Mouse (Mus musculus) left cerebral cortex, adult 6 months (tissue): ENCODE results near the gene Nkain4. TPM values are rescaled to one million over a fixed set of nuclear protein-coding genes. Genes with fewer than 3 reads are reported as not detected.

Source experiments
- long read RNA-seq, 2 experiments: library from polyadenylated mRNA; unstranded; transcript quantifications; one replicate each; pipeline ENCODE4 v2.0.0; 2019 to 2020
- polyA plus RNA-seq: library from polyadenylated mRNA; unstranded; fragments of <200 nt; fragmentation: Nextera tagmentation; gene quantifications from 2 replicates; pipeline ENCODE4 v1.2.3, GENCODE M21; 2021

Gene Nkain4
- polyA plus RNA-seq: 129 and 140 TPM in 2 replicates
- long read RNA-seq, experiment 1, transcript Nkain4-201 (7 exons, 950 nt): major isoform, 45 of 57 reads
- long read RNA-seq, experiment 1, partial matches to known transcripts: 2 of 57 reads
- long read RNA-seq, experiment 1, other reads (novel, unspliced or antisense): 6 of 57 reads
- long read RNA-seq, experiment 2, transcript Nkain4-202 (6 exons, 865 nt): minor isoform, 19 of 107 reads
- long read RNA-seq, experiment 2, transcript Nkain4-201 (7 exons, 950 nt): major isoform, 71 of 107 reads
- long read RNA-seq, experiment 2, partial matches to known transcripts: 8 of 107 reads
- long read RNA-seq, experiment 2, other reads (novel, unspliced or antisense): 9 of 107 reads

DNA sequence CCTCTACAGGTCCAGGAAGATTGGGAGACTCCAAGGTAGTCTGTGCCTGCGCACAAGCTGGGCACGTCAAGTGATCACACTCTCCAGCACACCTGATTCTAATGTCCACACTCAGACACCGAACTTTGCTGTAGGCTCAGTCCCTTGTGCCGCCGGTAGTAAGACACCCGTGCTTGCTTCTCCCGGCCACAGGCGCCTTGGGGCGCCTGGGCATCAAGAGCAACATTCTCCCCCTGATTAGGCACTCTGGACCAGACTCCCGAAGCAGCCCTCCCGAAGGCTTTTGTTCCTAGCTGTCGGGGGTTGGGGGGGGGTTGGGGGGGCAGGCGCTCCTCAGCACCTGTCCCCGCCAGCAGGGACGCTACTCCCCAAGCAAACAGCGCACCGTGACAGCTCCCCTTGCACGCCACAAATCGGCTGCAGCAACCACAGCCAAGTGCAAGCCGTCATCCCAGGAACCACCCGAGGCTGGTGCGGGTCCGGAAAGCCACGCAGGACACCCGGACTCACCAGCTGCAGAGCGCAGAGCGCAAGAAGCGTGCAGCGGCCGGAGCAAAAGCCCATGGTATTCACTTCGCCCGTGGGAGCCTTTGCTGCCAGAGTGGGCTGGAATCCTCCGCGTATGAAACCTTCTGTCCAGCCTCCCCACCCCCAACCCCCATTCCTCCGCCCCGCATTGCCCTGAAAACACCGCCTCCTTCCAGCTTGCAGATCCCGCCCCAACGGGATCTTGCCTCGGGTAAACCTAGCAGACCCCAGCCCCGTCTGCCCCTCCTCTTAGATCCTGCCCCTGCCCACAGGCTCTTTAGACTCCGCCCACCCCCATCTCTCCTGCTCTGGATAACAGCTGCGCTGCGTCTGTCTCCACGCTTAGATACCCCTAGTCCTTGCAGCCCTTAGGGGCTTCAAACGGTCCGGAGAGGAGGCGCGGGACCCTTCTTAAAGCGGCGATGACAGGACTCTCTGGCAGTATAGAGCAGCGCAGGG, at the start of gene Nkain4:
Gene Nkain4, minus strand, starts transcription at position 639 of the 987 bp plus-strand sequence.

DNA sequence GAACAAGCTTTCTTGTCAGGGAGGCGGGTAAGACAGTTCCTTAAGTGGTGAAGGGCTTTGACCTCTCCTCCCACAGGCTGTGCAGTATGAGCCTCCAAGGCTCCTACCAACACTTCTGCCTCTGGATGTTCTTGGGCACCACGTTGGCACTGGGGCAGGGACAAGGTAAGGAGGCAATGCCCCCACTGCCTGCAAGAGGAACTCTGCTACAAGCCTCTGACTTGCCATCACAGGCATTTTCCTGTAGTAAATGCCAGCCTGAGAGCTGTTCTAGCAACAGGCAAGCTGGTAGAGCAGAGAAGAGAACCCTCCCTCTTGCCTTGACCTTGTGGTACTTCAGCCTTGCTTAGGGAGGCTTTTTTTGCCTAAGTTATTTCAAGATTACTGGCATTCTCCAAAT, 31.9 kb upstream of the Nkain4 start, which contains the start of gene Col20a1:
Gene Col20a1, plus strand, starts transcription at position 87 of the 400 bp plus-strand sequence.

DNA sequence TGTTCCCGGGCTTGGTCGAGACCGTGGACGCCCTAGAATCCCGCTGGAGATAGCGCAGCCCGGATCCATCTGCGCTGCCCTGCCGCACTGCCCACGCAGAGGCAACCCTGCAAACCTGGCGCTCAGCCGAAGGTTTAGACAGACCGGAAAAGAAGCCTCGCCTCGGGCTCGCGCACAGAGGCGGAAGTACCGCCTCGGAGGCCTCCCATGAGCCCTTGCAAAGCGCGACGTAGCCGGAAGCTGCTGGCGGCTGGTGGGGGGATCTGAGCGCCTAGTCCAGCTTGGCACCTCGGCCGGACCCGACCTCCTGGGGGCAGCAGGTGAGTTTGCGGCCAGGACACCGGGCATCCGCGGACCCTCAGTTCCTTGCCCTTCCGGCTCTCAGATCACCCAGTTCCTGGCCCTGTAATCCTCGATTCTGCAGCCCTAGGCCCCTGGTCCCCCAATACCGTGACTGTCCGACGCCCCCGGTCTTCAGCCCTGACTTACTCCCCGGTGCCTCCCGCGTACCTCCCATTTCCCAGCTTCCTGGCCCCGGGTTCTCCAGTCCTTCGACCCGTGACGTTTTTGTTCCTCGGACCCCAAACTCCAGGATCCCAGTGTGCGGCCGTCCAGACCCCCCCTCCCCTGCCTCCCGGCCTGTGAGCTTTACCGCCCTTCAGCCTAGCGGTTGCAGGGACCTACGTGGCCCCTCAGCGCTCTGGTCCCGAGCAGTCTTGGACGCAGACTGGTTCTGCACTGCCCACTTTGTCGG, 12.7 kb upstream of the Nkain4 start, which contains the start of gene Arfgap1:
Gene Arfgap1, plus strand, starts transcription at position 216 of the 754 bp plus-strand sequence.

DNA sequence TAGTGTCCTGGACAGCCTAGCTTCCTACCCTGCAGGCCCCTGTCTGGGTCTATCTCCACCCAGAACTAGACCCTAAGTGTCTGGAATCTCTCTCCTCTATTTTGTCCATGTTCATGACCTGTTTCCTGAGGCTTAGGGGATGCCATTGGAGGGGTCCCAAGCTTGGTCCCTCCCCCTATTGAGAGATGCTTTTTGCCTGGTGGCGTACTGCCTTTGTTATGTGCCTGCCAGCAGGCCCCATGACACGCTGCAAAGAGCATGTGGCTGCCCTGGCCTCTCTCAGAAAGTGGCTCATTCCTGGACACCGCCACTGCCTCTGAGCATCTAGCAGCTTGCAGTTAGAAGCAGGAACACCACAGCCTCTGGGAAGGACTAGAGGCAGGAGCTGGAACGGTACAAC, 25.8 kb downstream of the Nkain4 start, which contains the start of gene Birc7:
Gene Birc7, plus strand, starts transcription at position 301 of the 400 bp plus-strand sequence.

DNA sequence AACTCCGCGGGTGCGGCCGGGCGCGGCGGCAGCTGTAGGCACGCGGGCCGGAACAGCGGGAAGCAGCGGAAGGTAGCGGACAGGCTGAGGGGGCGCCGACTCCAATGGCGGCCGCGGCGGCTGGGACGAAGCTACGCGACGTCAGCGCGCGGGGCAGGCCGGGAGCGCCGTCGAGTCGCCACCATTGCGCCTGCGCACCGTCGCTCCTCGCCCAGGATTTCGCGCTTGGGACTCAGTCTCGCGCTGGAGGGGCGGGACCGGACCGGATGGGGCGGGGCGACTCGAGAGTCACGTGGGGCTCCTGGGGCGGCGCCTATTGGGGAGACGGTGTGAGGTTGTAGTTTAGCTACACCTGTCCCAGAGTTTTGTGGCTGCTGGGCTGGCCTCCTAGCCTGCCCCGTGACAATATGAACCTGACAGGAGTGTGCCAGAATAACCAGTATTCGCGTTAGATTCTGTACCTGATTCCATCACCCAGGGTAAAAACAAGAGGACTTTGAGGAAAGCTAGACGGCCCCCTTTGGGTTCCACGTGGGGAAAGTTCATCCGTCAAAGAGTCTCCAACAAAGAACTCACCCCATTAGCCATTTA, 33.6 kb downstream of the Nkain4 start, which contains the start of gene Ythdf1:
Gene Ythdf1, minus strand, starts transcription at position 140 of the 591 bp plus-strand sequence.

Other genes starting within 250 kb of the Nkain4 start
- 11.7 and 13.1 TPM in 2 replicates for gene Dido1, start 244.7 kb downstream of the Nkain4 start, polyA plus RNA-seq
- 30.0 and 44.9 TPM in 2 replicates for gene Gid8, start 244.6 kb downstream of the Nkain4 start, polyA plus RNA-seq
- gene Slc17a9, start 229.4 kb downstream of the Nkain4 start, polyA plus RNA-seq: 0.26 TPM in 1 of 2 replicates, not detected in the other
- gene Bhlhe23, start 177.8 kb downstream of the Nkain4 start, polyA plus RNA-seq: not detected in 2 replicates
- gene Ythdf1, start 33.8 kb downstream of the Nkain4 start, polyA plus RNA-seq: 5.8 and 19.1 TPM in 2 replicates
- 0.17 and 0.36 TPM in 2 replicates for gene Birc7, start 25.7 kb downstream of the Nkain4 start, polyA plus RNA-seq
- 92.6 and 118 TPM in 2 replicates for gene Arfgap1, start 12.5 kb upstream of the Nkain4 start, polyA plus RNA-seq
- gene Col20a1, start 31.8 kb upstream of the Nkain4 start, polyA plus RNA-seq: 0.10 and 0.13 TPM in 2 replicates
- 15.1 and 25.9 TPM in 2 replicates for gene Chrna4, start 88.8 kb upstream of the Nkain4 start, polyA plus RNA-seq
- gene Kcnq2, start 180.6 kb upstream of the Nkain4 start, polyA plus RNA-seq: 23.0 and 89.4 TPM in 2 replicates
- 219 and 425 TPM in 2 replicates for gene Eef1a2, start 202.3 kb upstream of the Nkain4 start, polyA plus RNA-seq
- 173 and 211 TPM in 2 replicates for gene Ppdpf, start 232.5 kb upstream of the Nkain4 start, polyA plus RNA-seq
- not detected in 2 replicates for gene Ptk6, start 248.1 kb upstream of the Nkain4 start, polyA plus RNA-seq